Mouse (Mus musculus) liver, embryonic 14.5 days (tissue): ENCODE measurements around the gene Scnn1a.

Source experiments
- CTCF ChIP-seq: IDR thresholded peaks from 2 replicates; pipeline ENCODE4 v1.5.1; 2016; ENCODE audit warnings: antibody characterized with exemption, low read depth, control low read depth
- EP300 ChIP-seq: IDR thresholded peaks from 2 replicates; pipeline ENCODE4 v1.6.1; 2016; ENCODE audit warnings: antibody characterized with exemption, low read depth

- TF ChIP-seq CTCF, result no peak
- no peak for TF ChIP-seq EP300
Observed at GRCm38 (mm10) chr6:125302231-125302982, 18.1 kb upstream of the Scnn1a start.
